Mouse (Mus musculus) brain, embryonic 14.5 days (tissue): Measurements from ENCODE around the gene Zkscan14.

ENCODE experiments used
- CTCF ChIP-seq: fragments of 200-500 bp; IDR thresholded peaks from 2 replicates; pipeline ENCODE4 v1.5.1; 2012; ENCODE audit warnings: inconsistent platforms, mild to moderate bottlenecking, moderate library complexity, borderline replicate concordance; ENCODE audit not compliant: insufficient read depth, insufficient read length; ENCODE audit errors: extremely low read depth
- POLR2A ChIP-seq: fragments of 200-500 bp; IDR thresholded peaks from 2 replicates; pipeline ENCODE4 v1.6.1; 2012; ENCODE audit warnings: mild to moderate bottlenecking, inconsistent platforms, borderline replicate concordance; ENCODE audit not compliant: poor library complexity, insufficient read depth, insufficient read length, severe bottlenecking; ENCODE audit errors: extremely low read depth

- TF ChIP-seq CTCF (no peak), POLR2A (no peak)
Measured at GRCm38 (mm10) chr5:145231893-145232411, 30.3 kb upstream of the Zkscan14 start.
